Mouse (Mus musculus) ovary, postnatal 14 days (tissue): ENCODE results near the gene Nipa1.
"Not testable (repeated sequence)": the region's sequence is repeated elsewhere in the genome, so short reads cannot be mapped to it uniquely, and the experiment has no call there.

ENCODE experiments used
- DNase-seq: peaks from one replicate; pipeline ENCODE4 v3.0.0; 2022; ENCODE audit warnings: low spot score

Gene Nipa1

GRCm38 (mm10) chr7:56019930-56020253, at the start of gene Nipa1:
Gene Nipa1 (minus strand): TSS chr7:56019954.
- no peak for DNase-seq

GRCm38 (mm10) chr7:56066634-56067033, 46.9 kb upstream of the Nipa1 start:
- no peak for DNase-seq

GRCm38 (mm10) chr7:56066136-56066535, 46.4 kb upstream of the Nipa1 start:
- no peak for DNase-seq

- DNase-seq = no peak
Observed at GRCm38 (mm10) chr7:56064876-56065275, 45.1 kb upstream of the Nipa1 start.

- no peak for DNase-seq
Observed at GRCm38 (mm10) chr7:56055338-56055737, 35.6 kb upstream of the Nipa1 start.

GRCm38 (mm10) chr7:56052996-56053395, 33.2 kb upstream of the Nipa1 start:
- DNase-seq = no peak

- DNase-seq = peak; percentile 2
Observed at GRCm38 (mm10) chr7:56050487-56050911, 30.7 kb upstream of the Nipa1 start.

GRCm38 (mm10) chr7:56049831-56050321, 30.1 kb upstream of the Nipa1 start, which contains the start of gene Herc2:
Gene Herc2 (plus strand): TSS chr7:56050196.
- peak; percentile 97 for DNase-seq

GRCm38 (mm10) chr7:56047178-56047577, 27.4 kb upstream of the Nipa1 start:
- no peak for DNase-seq

GRCm38 (mm10) chr7:56044267-56044629, 24.5 kb upstream of the Nipa1 start:
- DNase-seq = no peak

- no peak for DNase-seq
Observed at GRCm38 (mm10) chr7:56043577-56044266, 24.0 kb upstream of the Nipa1 start.

GRCm38 (mm10) chr7:56042353-56042752, 22.6 kb upstream of the Nipa1 start:
- peak; percentile 55 for DNase-seq

GRCm38 (mm10) chr7:56023586-56023985, 3.8 kb upstream of the Nipa1 start:
- no peak for DNase-seq

GRCm38 (mm10) chr7:56018972-56019929, 503 bp downstream of the Nipa1 start:
- DNase-seq = peak; percentile 45

- no peak for DNase-seq
Observed at GRCm38 (mm10) chr7:56018446-56018971, 1.2 kb downstream of the Nipa1 start.

GRCm38 (mm10) chr7:56017761-56018160, 2.0 kb downstream of the Nipa1 start:
- DNase-seq = no peak

- DNase-seq = no peak
Observed at GRCm38 (mm10) chr7:56015837-56016236, 3.9 kb downstream of the Nipa1 start.

GRCm38 (mm10) chr7:56015172-56015571, 4.6 kb downstream of the Nipa1 start:
- no peak for DNase-seq

- not testable (repeated sequence) for DNase-seq
Observed at GRCm38 (mm10) chr7:56014002-56014702, 5.6 kb downstream of the Nipa1 start.

- DNase-seq = no peak
Observed at GRCm38 (mm10) chr7:56013261-56014001, 6.3 kb downstream of the Nipa1 start.

GRCm38 (mm10) chr7:56011018-56011333, 8.8 kb downstream of the Nipa1 start:
- no peak for DNase-seq
